Mouse (Mus musculus) G1E (cell line): ENCODE data around the gene Kdm1a.

Experiments
- CTCF ChIP-seq: IDR thresholded peaks from 2 replicates; pipeline ENCODE4 v1.5.1; 2012; ENCODE audit warnings: low read depth, low read length, inconsistent platforms, mixed read lengths
- GATA1 ChIP-seq: IDR thresholded peaks from 2 replicates; pipeline ENCODE4 v1.6.1; 2012; ENCODE audit warnings: borderline replicate concordance, low read length, inconsistent platforms, mixed read lengths

GRCm38 (mm10) chr4:136547721-136548120 is 54.8 kb downstream of the Kdm1a start:
- TF ChIP-seq CTCF (no peak), GATA1 (no peak)
